Mouse (Mus musculus): ENCODE results near the gene Plpp6.
"Not testable (repeated sequence)": the region's sequence is repeated elsewhere in the genome, so short reads cannot be mapped to it uniquely, and the experiment has no call there.

Gene Plpp6

GRCm38 (mm10) chr19:28989515-28989914 lies 25.8 kb downstream of the Plpp6 start:
- DNase-seq (ENCODE audit: low spot score): no peak

DNA sequence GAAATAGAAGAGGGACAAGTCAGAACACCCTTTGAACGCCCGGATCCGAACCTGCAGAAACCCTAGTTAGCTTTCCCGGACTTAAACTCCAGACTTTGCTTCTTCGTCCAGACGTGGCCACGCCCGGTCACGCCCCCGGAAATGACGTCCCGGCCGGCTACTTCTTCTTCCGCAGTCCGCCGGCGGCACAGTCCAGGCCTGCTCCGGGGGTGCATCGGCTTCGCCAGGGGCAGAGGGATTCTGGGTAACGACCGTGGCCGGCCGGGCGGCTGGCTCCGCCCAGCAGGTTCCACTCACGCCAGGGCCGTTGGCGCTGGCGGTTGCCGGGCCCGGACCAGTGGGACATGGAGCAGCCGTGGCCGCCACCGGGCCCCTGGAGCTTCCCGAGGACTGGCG lies 26.4 kb downstream of the Plpp6 start, which contains the start of gene Cdc37l1:
TSS of gene Cdc37l1 (plus strand) at position 159 of the 396 bp plus-strand sequence.
- peak; percentile 94 for DNase-seq (ENCODE audit: low spot score)

DNA sequence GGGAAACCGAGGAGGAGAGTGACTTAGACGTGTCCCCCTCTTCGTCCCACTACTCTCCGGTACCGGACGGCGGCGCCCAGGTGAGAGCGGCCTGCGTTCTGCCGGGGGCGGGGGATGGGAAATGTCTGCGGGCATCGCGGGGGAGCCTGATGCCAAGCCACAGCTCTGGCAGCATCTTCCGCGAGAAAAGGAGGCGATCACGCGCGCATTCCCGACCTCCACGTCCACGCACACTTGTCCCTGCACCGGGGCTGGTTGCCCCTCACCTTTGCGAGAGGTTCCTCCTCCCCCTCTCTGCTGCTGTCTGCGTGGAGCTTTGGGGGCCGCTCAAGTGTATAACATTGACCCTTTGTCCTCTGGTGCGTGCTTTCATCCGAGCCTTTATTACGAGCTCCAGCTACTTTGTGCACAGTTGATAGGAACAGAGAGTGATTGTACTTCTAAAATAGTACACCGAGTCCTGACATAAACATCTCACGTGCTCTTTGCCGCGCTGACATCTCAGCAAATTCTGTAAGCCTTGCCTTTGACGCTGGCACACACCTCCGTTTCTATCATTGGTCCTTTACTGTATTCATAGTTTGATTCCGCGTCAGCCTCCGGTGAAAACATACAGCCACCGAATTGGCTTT lies 27.0 kb downstream of the Plpp6 start:
- no peak for DNase-seq (ENCODE audit: low spot score)

GRCm38 (mm10) chr19:28991391-28991790 lies 27.6 kb downstream of the Plpp6 start:
- DNase-seq (ENCODE audit: low spot score): no peak

DNA sequence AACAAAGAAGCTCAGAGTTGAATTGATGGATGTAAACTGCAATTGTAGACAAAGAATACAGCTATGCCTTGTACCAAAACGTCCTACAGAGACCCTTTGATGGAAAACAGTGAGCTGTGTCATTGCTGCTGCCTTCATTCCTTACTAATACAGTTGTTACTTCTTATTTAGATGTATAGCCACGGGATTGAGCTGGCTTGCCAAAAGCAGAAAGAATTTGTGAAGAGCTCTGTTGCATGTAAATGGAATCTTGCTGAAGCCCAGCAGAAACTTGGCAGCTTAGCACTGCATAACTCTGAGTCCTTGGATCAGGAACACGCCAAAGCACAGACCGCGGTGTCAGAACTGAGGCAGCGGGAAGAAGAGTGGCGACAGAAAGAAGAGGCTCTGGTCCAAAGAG lies 31.1 kb downstream of the Plpp6 start:
- DNase-seq (ENCODE audit: low spot score): no peak

GRCm38 (mm10) chr19:28995366-28995765 lies 31.6 kb downstream of the Plpp6 start:
- no peak for DNase-seq (ENCODE audit: low spot score)

DNA sequence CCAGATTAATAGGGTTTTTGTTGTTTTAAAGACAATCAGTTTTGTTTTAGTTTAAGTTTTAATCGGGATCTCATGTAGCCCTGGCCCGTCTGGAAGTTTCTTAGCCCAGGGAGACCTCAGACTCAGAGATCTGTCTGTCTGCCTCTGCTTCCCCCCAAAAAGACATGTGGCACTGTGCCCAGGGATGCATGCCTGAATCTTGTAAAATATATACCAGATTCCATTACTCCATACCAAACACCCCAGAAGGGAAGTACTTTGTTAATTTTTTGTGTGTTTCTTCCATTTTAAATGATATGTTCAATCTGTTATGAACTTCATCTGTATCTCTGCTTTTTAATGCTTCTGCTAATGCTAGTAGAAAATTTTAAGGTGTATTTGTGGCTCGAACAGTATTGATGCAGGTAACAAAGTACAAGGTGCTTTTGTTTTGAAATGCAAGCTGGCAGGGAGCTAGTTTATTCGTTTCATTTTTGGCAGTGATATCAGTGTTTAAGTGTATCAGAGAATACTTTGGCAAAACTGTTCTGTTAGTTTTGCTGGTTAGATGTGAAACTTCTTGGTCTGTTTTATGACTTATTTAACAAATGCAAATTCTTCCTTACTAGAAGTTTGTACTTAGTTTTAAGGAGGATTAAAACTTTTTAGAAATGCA lies 34.4 kb downstream of the Plpp6 start:
- DNase-seq (ENCODE audit: low spot score): no peak

DNA sequence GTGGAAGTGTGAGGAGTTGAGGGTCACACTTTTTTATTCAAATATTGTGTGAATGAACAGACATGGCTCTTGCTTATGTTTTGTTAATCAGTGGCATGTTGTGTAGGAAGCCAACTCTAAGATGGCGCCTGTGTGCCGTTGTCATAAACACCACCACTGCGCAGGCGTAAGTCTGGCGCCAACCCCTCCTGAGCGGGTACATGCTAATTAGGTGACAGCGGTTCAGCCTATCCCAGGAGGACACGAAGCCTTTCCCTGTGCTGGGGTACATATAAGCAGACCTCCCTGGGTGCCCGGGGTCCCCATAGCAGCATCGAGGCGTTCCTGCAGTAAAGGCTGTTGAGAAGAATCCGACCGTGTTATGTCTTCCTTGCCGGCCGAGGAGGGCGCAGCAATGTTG lies 36.6 kb downstream of the Plpp6 start:
- DNase-seq (ENCODE audit: low spot score): not testable (repeated sequence)

DNA sequence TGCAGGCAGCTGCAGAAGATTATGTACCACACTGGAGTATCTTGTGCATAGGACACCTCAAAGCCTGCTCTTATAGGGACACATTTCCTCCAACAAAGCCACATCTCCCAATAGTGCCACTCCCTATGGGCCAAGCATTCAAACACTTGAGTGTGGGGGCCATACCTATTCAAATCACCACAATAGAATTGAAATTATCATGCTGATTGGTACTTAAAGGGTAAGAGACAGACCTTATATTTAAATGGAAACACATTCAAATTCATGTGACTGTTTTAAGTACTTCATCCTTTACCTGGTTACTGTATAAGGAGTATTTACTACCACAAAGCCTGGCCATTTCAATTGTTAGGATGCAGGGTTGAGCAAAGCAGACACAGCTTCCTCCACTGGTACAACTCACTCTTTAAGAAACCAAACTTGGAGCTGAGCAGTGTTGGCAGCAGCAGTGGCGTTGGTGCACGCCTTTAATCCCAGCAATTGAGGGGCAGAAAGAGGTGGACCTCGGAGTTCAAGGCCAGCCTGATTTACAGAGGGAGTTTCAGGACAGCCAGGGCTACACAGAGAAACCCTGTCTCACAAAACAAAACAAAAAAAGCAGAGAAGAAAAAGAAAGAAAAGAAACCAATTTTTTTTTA lies 44.4 kb downstream of the Plpp6 start:
- no peak for DNase-seq (ENCODE audit: low spot score)

DNA sequence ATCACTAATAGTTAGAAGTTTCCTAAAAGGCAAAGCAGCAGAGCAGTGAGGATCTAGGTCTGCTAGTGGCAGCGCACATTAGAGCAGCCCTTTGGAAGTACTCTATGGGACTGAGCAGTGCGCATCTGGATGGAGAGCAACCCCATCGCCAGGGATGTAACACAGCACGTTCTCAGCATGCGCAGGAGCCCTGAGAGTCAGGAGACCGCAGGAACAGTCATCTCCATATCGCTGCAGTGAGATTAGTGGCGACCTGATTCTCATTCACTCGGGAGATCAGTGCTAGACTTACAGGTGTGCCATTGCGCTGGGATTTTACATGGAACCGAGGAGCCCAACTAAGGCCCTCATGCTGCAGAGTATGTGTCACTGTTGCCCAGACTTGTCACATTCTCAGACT lies 45.3 kb downstream of the Plpp6 start:
- no peak for DNase-seq (ENCODE audit: low spot score)

- no peak for DNase-seq (ENCODE audit: low spot score)
Observed at GRCm38 (mm10) chr19:29011355-29011990, 47.7 kb downstream of the Plpp6 start.

- DNase-seq (ENCODE audit: low spot score): no peak
Observed at GRCm38 (mm10) chr19:29014466-29015055, 50.8 kb downstream of the Plpp6 start.

DNA sequence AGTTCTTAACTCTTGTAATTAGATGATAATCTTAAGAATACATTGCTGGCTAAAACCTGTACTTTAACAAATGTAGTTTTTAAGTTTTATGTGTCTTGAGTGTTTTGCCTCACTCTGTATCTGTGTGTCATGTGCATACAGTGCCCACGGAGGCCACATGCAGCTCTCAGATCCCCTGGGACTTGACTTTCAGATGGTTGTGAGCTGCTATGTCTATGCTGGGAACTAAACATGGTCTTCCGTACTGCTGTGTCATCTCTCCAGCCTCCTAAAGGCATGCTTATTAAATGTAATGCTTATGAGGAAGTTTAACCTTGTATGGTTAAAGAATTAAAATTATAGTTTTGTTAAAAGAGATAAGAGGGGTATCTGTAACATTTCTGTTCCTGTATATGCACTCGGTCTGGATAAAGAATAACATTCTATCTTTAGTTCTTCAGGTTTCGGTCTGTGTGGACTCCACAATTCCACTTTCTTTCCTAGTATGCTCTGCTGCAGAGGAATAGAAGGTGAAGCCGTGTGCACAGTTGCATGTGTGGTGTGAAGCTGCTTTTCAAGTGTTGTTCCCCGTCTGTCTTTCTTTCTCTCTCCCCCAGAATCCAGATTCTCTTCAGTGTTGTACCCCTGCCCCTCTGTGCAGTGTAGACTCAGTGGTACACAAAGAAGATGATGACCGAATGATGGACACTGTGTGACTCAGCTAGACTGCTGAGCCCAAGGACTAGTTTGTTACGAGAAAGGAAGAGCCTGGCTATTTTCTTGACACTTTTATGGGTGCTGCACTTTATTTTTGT lies 51.9 kb downstream of the Plpp6 start:
- no peak for DNase-seq (ENCODE audit: low spot score)

GRCm38 (mm10) chr19:29016204-29016765 lies 52.5 kb downstream of the Plpp6 start:
- no peak for DNase-seq (ENCODE audit: low spot score)

Data from ovary, postnatal 10 days (tissue).